Mouse (Mus musculus): ENCODE data around the gene Tedc1. TPM values are rescaled to one million over a fixed set of nuclear protein-coding genes. Genes with fewer than 3 reads are reported as not detected.

Tedc1 gene
- polyA plus RNA-seq, 1 experiment from 2014 or later: 22.7 TPM

DNA sequence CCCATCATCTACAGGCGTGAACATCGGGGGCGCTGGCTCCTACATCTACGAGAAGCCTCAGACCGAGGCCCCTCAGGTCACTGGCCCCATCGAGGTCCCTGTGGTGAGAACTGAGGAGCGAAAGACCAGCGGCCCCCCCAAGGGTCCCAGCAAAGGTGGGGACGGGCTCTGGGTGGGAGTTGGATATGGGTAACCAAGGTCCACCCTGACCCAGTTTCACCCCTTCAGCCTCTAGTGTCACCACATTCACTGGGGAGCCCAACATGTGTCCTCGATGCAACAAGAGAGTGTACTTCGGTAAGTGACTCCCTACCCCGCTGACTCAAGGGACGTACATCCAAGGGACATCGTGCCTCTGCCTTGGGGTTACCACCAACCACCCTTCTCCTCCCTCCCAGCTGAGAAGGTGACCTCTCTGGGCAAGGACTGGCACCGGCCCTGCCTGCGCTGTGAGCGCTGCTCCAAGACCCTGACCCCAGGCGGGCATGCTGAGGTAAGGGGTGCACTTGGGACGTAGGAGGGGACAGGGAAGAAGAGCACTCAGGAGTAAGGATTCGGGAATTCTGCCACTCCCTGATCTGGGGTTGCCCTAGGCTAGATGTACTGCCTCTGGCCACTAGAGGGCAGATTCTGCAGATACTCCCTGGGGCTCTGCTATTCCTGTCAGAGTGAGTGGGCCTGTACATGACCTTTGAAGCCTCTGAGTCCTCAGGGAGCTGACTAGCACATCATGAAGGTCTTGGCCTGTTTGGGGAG, 12.0 kb upstream of the Tedc1 start:
- no peak overlapping the region for H3K9ac ChIP-seq (ENCODE audit: low read depth, low read length)
- peaks cover 21% of the 10 kb centered on the region for H3K27me3 ChIP-seq (replicated peaks; ENCODE audit: control insufficient read depth, insufficient read depth, low read length)
- peaks cover 59% of the 10 kb centered on the region for H3K4me1 ChIP-seq (ENCODE audit: control insufficient read depth, insufficient read depth, low read length)
- H3K27ac ChIP-seq (ENCODE audit: low read length): no peak overlapping the region
- no peaks in the 10 kb centered on the region for H3K36me3 ChIP-seq (ENCODE audit: control insufficient read depth, insufficient read depth, low read length)
- no peak overlapping the region for H3K4me2 ChIP-seq (ENCODE audit: low read depth, low read length)
- no peak overlapping the region for H3K4me3 ChIP-seq (ENCODE audit: low read length)
- ATAC-seq: no peak
- 82% methylated on average over 20 of the region's 20 CpGs for WGBS
- H3K9me3 ChIP-seq (ENCODE audit: control insufficient read depth, low read length): no peaks in the 10 kb centered on the region

GRCm38 (mm10) chr12:113144886-113145285, 11.3 kb upstream of the Tedc1 start:
- no peak overlapping the region for H3K27ac ChIP-seq (ENCODE audit: low read length)
- no peak overlapping the region for H3K4me2 ChIP-seq (ENCODE audit: low read depth, low read length)
- peaks cover 53% of the 10 kb centered on the region for H3K4me1 ChIP-seq (ENCODE audit: control insufficient read depth, insufficient read depth, low read length)
- no peak for ATAC-seq
- WGBS: 93% methylated on average over 16 of the region's 16 CpGs
- peaks cover 21% of the 10 kb centered on the region for H3K27me3 ChIP-seq (replicated peaks; ENCODE audit: control insufficient read depth, insufficient read depth, low read length)
- no peak overlapping the region for H3K9ac ChIP-seq (ENCODE audit: low read depth, low read length)
- H3K36me3 ChIP-seq (ENCODE audit: control insufficient read depth, insufficient read depth, low read length): no peaks in the 10 kb centered on the region
- no peaks in the 10 kb centered on the region for H3K9me3 ChIP-seq (ENCODE audit: control insufficient read depth, low read length)
- H3K4me3 ChIP-seq (ENCODE audit: low read length): no peak overlapping the region

DNA sequence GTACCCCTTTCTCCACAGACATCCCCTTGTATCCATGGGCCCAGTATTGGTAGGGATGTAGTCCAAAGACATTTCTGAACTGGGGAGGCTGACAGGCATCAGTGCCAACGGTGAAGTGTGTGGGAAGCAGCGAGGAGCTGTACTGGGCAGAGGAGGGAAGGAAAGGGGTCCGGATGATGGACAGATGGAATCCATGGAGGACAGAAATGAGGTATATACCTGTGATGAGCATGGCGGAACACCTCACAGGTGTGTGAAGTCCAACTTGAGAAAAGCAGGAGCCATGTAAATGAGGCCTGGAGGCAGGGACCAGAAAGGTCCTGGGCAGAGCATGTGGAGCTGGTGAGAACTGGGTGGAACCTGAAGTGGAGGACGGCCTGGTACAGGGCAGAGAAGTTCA, 10.6 kb upstream of the Tedc1 start:
- Histone ChIP-seq H3K9ac (ENCODE audit: low read depth, low read length) (no peak overlapping the region), H3K4me1 (ENCODE audit: control insufficient read depth, insufficient read depth, low read length) (peaks cover 51% of the 10 kb centered on the region), H3K9me3 (ENCODE audit: control insufficient read depth, low read length) (no peaks in the 10 kb centered on the region), H3K4me3 (ENCODE audit: low read length) (no peak overlapping the region), H3K4me2 (ENCODE audit: low read depth, low read length) (no peak overlapping the region), H3K27ac (ENCODE audit: low read length) (no peak overlapping the region), H3K27me3 (replicated peaks; ENCODE audit: control insufficient read depth, insufficient read depth, low read length) (peaks cover 20% of the 10 kb centered on the region), H3K36me3 (ENCODE audit: control insufficient read depth, insufficient read depth, low read length) (no peaks in the 10 kb centered on the region)
- WGBS: 86% methylated on average over 5 of the region's 5 CpGs
- ATAC-seq: no peak

GRCm38 (mm10) chr12:113146112-113147057, 9.8 kb upstream of the Tedc1 start, which contains the start of gene Crip1:
Crip1 (plus strand) TSS chr12:113146316.
- H3K4me2 ChIP-seq (ENCODE audit: low read depth, low read length): peak within 1 kb of the TSS; percentile 48
- peaks cover 12% of the 10 kb centered on the region for H3K27me3 ChIP-seq (replicated peaks; ENCODE audit: control insufficient read depth, insufficient read depth, low read length)
- ATAC-seq: peak; percentile 5; the same call in 1 of the 2 replicates
- no peaks in the 10 kb centered on the region for H3K9me3 ChIP-seq (ENCODE audit: control insufficient read depth, low read length)
- no peaks in the 10 kb centered on the region for H3K36me3 ChIP-seq (ENCODE audit: control insufficient read depth, insufficient read depth, low read length)
- H3K4me1 ChIP-seq (ENCODE audit: control insufficient read depth, insufficient read depth, low read length): peaks cover 52% of the 10 kb centered on the region
- WGBS: 10% methylated on average over 45 of the region's 45 CpGs
- H3K4me3 ChIP-seq (ENCODE audit: low read length): peak within 1 kb of the TSS; percentile 20
- H3K27ac ChIP-seq (ENCODE audit: low read length): no peak within 1 kb of the TSS
- 0 out of 2 replicates have a peak within 1 kb of the TSS, but pooled peaks have one; percentile 17 for H3K9ac ChIP-seq (ENCODE audit: low read depth, low read length)

- H3K9ac ChIP-seq (ENCODE audit: low read depth, low read length): no peak overlapping the region
- ATAC-seq: no peak
- H3K9me3 ChIP-seq (ENCODE audit: control insufficient read depth, low read length): no peaks in the 10 kb centered on the region
- 77% methylated on average over 8 of the region's 8 CpGs for WGBS
- peaks cover 3% of the 10 kb centered on the region; the same call in 1 of the 2 replicates for H3K27me3 ChIP-seq (replicated peaks; ENCODE audit: control insufficient read depth, insufficient read depth, low read length)
- H3K4me2 ChIP-seq (ENCODE audit: low read depth, low read length): no peak overlapping the region
- H3K36me3 ChIP-seq (ENCODE audit: control insufficient read depth, insufficient read depth, low read length): no peaks in the 10 kb centered on the region
- H3K4me3 ChIP-seq (ENCODE audit: low read length): no peak overlapping the region
- H3K4me1 ChIP-seq (ENCODE audit: control insufficient read depth, insufficient read depth, low read length): peaks cover 45% of the 10 kb centered on the region
- H3K27ac ChIP-seq (ENCODE audit: low read length): no peak overlapping the region
Observed at GRCm38 (mm10) chr12:113147481-113147880, 8.7 kb upstream of the Tedc1 start.

- Histone ChIP-seq H3K36me3 (ENCODE audit: control insufficient read depth, insufficient read depth, low read length) (no peaks in the 10 kb centered on the region), H3K27ac (ENCODE audit: low read length) (no peak overlapping the region), H3K27me3 (replicated peaks; ENCODE audit: control insufficient read depth, insufficient read depth, low read length) (no peaks in the 10 kb centered on the region; the same call in 1 of the 2 replicates), H3K9ac (ENCODE audit: low read depth, low read length) (no peak overlapping the region), H3K9me3 (ENCODE audit: control insufficient read depth, low read length) (no peaks in the 10 kb centered on the region), H3K4me1 (ENCODE audit: control insufficient read depth, insufficient read depth, low read length) (peaks cover 37% of the 10 kb centered on the region), H3K4me3 (ENCODE audit: low read length) (no peak overlapping the region), H3K4me2 (ENCODE audit: low read depth, low read length) (no peak overlapping the region)
- ATAC-seq: 0 out of 2 replicates have a peak, but pooled peaks have one; percentile 4
- 36% methylated on average over 16 of the region's 16 CpGs for WGBS
Observed at GRCm38 (mm10) chr12:113148381-113149035, 7.7 kb upstream of the Tedc1 start.

GRCm38 (mm10) chr12:113149341-113149740, 6.9 kb upstream of the Tedc1 start:
- Histone ChIP-seq H3K4me2 (ENCODE audit: low read depth, low read length) (no peak overlapping the region), H3K4me1 (ENCODE audit: control insufficient read depth, insufficient read depth, low read length) (peaks cover 37% of the 10 kb centered on the region), H3K9ac (ENCODE audit: low read depth, low read length) (no peak overlapping the region), H3K27ac (ENCODE audit: low read length) (no peak overlapping the region), H3K27me3 (replicated peaks; ENCODE audit: control insufficient read depth, insufficient read depth, low read length) (no peaks in the 10 kb centered on the region; the same call in 1 of the 2 replicates), H3K9me3 (ENCODE audit: control insufficient read depth, low read length) (no peaks in the 10 kb centered on the region), H3K4me3 (ENCODE audit: low read length) (no peak overlapping the region), H3K36me3 (ENCODE audit: control insufficient read depth, insufficient read depth, low read length) (no peaks in the 10 kb centered on the region)
- 71% methylated on average over 4 of the region's 4 CpGs for WGBS
- ATAC-seq: no peak

DNA sequence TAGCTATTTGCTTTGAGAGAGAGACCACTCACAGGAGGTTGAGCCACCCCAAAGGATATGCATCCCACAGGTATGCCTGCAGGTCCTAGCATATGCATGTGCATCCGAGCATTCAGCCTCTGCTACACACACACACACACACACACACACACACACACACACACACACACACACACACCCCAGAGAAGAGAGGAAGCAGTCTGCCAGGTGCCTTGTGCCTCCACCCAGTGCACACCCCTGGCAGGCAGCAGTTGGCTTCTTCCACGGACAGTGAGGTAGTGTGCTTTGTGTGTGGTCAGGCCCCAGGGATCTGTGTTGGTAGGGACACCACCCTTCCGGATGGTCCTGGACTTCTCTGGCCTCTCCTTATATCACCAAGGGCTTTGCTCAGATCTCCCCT, 6.3 kb upstream of the Tedc1 start:
- H3K27ac ChIP-seq (ENCODE audit: low read length): no peak overlapping the region
- no peaks in the 10 kb centered on the region for H3K9me3 ChIP-seq (ENCODE audit: control insufficient read depth, low read length)
- 78% methylated on average over 3 of the region's 3 CpGs for WGBS
- no peak overlapping the region for H3K4me3 ChIP-seq (ENCODE audit: low read length)
- H3K4me2 ChIP-seq (ENCODE audit: low read depth, low read length): no peak overlapping the region
- H3K4me1 ChIP-seq (ENCODE audit: control insufficient read depth, insufficient read depth, low read length): peaks cover 41% of the 10 kb centered on the region
- no peaks in the 10 kb centered on the region; the same call in 1 of the 2 replicates for H3K27me3 ChIP-seq (replicated peaks; ENCODE audit: control insufficient read depth, insufficient read depth, low read length)
- no peaks in the 10 kb centered on the region for H3K36me3 ChIP-seq (ENCODE audit: control insufficient read depth, insufficient read depth, low read length)
- H3K9ac ChIP-seq (ENCODE audit: low read depth, low read length): no peak overlapping the region
- no peak for ATAC-seq

DNA sequence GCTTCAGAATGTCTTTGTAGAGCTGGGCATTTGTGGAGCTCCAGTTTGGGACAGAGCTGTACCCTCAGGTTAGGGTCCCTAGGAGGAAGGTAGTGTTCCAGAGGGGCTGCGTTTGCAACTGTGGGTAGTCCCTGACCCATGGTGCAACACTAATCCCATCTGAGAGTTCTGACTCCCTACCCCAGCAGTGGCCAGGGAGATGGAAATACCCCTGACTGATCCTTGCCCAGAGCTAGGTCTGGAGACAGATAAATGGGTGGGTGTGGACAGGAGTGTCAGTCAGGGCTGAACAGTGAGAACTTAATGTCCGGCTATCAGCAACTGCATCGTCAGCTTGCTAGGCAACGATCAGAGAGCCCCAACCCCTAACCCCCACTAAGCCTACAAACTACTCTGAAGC, 5.6 kb upstream of the Tedc1 start:
- Histone ChIP-seq H3K9me3 (ENCODE audit: control insufficient read depth, low read length) (no peaks in the 10 kb centered on the region), H3K36me3 (ENCODE audit: control insufficient read depth, insufficient read depth, low read length) (no peaks in the 10 kb centered on the region), H3K27me3 (replicated peaks; ENCODE audit: control insufficient read depth, insufficient read depth, low read length) (no peaks in the 10 kb centered on the region; the same call in 1 of the 2 replicates), H3K4me2 (ENCODE audit: low read depth, low read length) (no peak overlapping the region), H3K4me1 (ENCODE audit: control insufficient read depth, insufficient read depth, low read length) (peaks cover 47% of the 10 kb centered on the region), H3K9ac (ENCODE audit: low read depth, low read length) (no peak overlapping the region), H3K4me3 (ENCODE audit: low read length) (no peak overlapping the region), H3K27ac (ENCODE audit: low read length) (no peak overlapping the region)
- ATAC-seq: no peak
- WGBS: 55% methylated on average over 4 of the region's 4 CpGs
